Mouse (Mus musculus) ES-E14 (cell line): Measurements from ENCODE around the gene Dnajc27.

ENCODE experiments used
- CHD2 ChIP-seq: IDR thresholded peaks from 2 replicates; pipeline ENCODE4 v1.6.1; 2014; ENCODE audit warnings: mild to moderate bottlenecking, low read depth, low read length, inconsistent platforms
- HCFC1 ChIP-seq: IDR thresholded peaks from 2 replicates; pipeline ENCODE4 v1.6.1; 2012; ENCODE audit warnings: low read length, inconsistent platforms, borderline replicate concordance; ENCODE audit not compliant: insufficient read depth
- MAFK ChIP-seq: IDR thresholded peaks from 2 replicates; pipeline ENCODE4 v1.6.1; 2014; ENCODE audit warnings: mild to moderate bottlenecking, low read depth, low read length, inconsistent platforms; ENCODE audit not compliant: insufficient read depth
- ZC3H11A ChIP-seq: IDR thresholded peaks from 2 replicates; pipeline ENCODE4 v1.6.1; 2012; ENCODE audit warnings: low read depth, mild to moderate bottlenecking, inconsistent platforms, low read length, borderline replicate concordance
- ZNF384 ChIP-seq: IDR thresholded peaks from 2 replicates; pipeline ENCODE4 v1.6.1; 2012; ENCODE audit warnings: low read depth, low read length, inconsistent platforms

DNA sequence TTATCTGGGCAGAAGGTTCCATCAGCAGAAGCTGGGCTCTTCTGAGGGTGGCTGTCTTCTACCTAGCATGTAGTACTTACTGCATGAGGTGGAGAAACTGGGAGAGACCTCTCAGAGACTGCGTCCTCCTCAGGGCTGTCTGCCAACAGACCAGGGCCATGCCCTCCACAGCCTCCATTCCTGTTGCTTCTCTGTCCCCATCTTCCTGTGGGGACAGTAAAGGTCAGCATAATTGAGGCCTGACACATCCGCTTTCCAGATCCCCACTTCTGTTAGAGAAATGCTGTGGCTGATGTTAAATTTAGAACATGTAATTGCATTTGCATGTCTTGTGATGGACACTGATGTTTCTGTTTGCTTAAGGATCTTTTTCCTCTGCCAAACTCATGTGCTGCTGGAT is 68.6 kb downstream of the Dnajc27 start:
- no peak for TF ChIP-seq HCFC1
- TF ChIP-seq ZC3H11A = no peak
- TF ChIP-seq MAFK = no peak
- TF ChIP-seq ZNF384 = no peak
- TF ChIP-seq CHD2 = no peak
